Comparison of ENCODE assay signal across 8 mouse cellular contexts in the genomic region with DNA sequence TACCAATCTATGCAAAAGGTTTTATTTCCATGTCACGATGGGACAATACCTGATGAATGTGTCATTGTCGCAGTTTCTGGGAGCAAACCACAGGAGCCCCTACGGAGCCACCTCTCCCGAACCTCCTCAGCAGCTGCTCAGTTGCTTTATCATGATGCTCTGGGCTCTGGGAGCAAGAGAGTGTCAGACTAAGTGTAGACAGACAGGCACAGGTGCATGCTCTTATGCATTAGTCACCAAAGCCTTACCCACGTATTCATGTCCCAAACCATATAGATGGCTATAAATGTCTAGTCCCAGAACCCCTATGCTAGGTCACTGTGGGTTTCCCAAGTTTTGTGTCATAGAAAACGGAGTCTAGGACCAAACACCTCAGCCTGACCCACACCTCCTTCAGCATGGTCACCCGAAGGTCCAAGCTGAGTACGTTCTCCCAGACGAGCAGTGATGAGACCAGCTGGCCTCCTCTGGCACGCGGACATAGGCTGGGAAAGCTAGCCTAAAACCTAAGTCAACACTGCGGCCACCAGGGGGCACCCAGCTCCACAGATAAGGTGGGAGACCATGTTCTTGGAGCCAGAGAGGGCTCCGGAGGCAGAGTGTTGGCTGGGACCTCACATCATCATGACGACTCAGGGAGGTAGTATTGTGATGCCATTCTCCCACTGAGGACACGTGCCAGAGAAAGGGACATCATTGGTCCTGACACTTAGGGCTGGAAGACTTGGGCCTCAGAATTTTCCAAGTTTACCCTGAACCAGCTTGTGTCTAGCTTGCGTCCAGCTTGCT. TPM values are rescaled to one million over a fixed set of nuclear protein-coding genes. Genes with fewer than 3 reads are reported as not detected.
DNase-seq lines count a peak whose midpoint lies in the region; ATAC-seq and TF ChIP-seq lines count a peak whose summit lies in the region.

No protein-coding gene starts in this region.

- H3K4me3 ChIP-seq in hindbrain, embryonic 11.5 days (ENCODE audit: low read depth, low read length), result no peak overlapping the region
- no peak overlapping the region for H3K4me3 ChIP-seq in lung, embryonic 16.5 days (ENCODE audit: low read length)
- H3K4me3 ChIP-seq in thymus, adult 2 months (ENCODE audit: control insufficient read depth, insufficient read depth, low read length), result no peak overlapping the region

- DNase-seq in MN1 (ENCODE audit: low spot score), result peak; percentile 89
- peak; percentile 85 for DNase-seq in cerebellum, adult 8-10 months
- peak; percentile 95 for DNase-seq in hindbrain, embryonic 11.5 days (ENCODE audit: low spot score)
- peak; percentile 86 for DNase-seq in layer of hippocampus, adult 9-11 months
- peak; percentile 70 for DNase-seq in ovary, adult 18-20 months (ENCODE audit: low spot score)
- DNase-seq in thymus, adult 2 months, result peak; percentile 90

- H3K27me3 ChIP-seq in hindbrain, embryonic 11.5 days (ENCODE audit: control insufficient read depth, insufficient read depth, low read length), result peaks cover 55% of the 10 kb centered on the region
- peaks cover 63% of the 10 kb centered on the region for H3K27me3 ChIP-seq in lung, embryonic 16.5 days (ENCODE audit: control insufficient read depth, insufficient read depth, low read depth, low read length)
- H3K27me3 ChIP-seq in thymus, adult 2 months (ENCODE audit: control insufficient read depth, insufficient read depth, low read length), result peaks cover 12% of the 10 kb centered on the region; the same call in 1 of the 2 replicates

- peaks cover 7% of the 10 kb centered on the region for H3K4me1 ChIP-seq in hindbrain, embryonic 11.5 days (replicated peaks; ENCODE audit: control insufficient read depth, insufficient read depth, low read length)
- peaks cover 39% of the 10 kb centered on the region for H3K4me1 ChIP-seq in lung, embryonic 16.5 days (replicated peaks; ENCODE audit: control insufficient read depth, insufficient read depth, low read length)
- H3K4me1 ChIP-seq in thymus, adult 2 months (replicated peaks; ENCODE audit: control insufficient read depth, insufficient read depth, low read length), result peaks cover 64% of the 10 kb centered on the region

- no peak overlapping the region for H3K4me2 ChIP-seq in hindbrain, embryonic 11.5 days (replicated peaks; ENCODE audit: low read depth, low read length)
- H3K4me2 ChIP-seq in lung, embryonic 16.5 days (ENCODE audit: low read depth, low read length), result no peak overlapping the region

- no peaks in the 10 kb centered on the region for H3K9me3 ChIP-seq in hindbrain, embryonic 11.5 days (ENCODE audit: control insufficient read depth, low read length)
- no peaks in the 10 kb centered on the region for H3K9me3 ChIP-seq in lung, embryonic 16.5 days (ENCODE audit: control insufficient read depth, low read length)

- peak; percentile 79 for ATAC-seq in frontal cortex, adult (ENCODE audit: low TSS enrichment)
- ATAC-seq in hindbrain, embryonic 11.5 days (ENCODE audit: low FRiP score), result peak; percentile 44; the same call in 1 of the 2 replicates
- ATAC-seq in lung, embryonic 16.5 days (ENCODE audit: low read depth), result peak; percentile 60

- H3K27ac ChIP-seq in hindbrain, embryonic 11.5 days (ENCODE audit: low read depth, low read length), result no peak overlapping the region
- H3K27ac ChIP-seq in lung, embryonic 16.5 days (ENCODE audit: low read length), result no peak overlapping the region; the same call in 1 of the 2 replicates
- no peak overlapping the region for H3K27ac ChIP-seq in thymus, adult 2 months (ENCODE audit: control insufficient read depth, insufficient read depth, low read length)

- TF ChIP-seq POLR2A in thymus, adult 2 months (IDR thresholded peaks at IDR 0.05; ENCODE audit: control insufficient read depth, extremely low read depth, insufficient read depth, low read length, poor library complexity), result no peak

- no peaks in the 10 kb centered on the region for H3K36me3 ChIP-seq in hindbrain, embryonic 11.5 days (ENCODE audit: control insufficient read depth, insufficient read depth, low read length)
- H3K36me3 ChIP-seq in lung, embryonic 16.5 days (ENCODE audit: control insufficient read depth, insufficient read depth, low read length), result no peaks in the 10 kb centered on the region
- H3K36me3 ChIP-seq in thymus, adult 2 months (ENCODE audit: control insufficient read depth, insufficient read depth, low read length), result no peaks in the 10 kb centered on the region

- 26% methylated on average over 16 of the region's 16 CpGs for WGBS in hindbrain, embryonic 11.5 days
- WGBS in lung, embryonic 16.5 days, result 22% methylated on average over 16 of the region's 16 CpGs
- WGBS in thymus, adult 2 months, result 33% methylated on average over 16 of the region's 16 CpGs

- TF ChIP-seq CTCF in thymus, adult 2 months (IDR thresholded peaks at IDR 0.05; ENCODE audit: borderline replicate concordance, control insufficient read depth, extremely low read depth, insufficient read depth, low read length, poor library complexity), result peak; percentile 95

- no peak overlapping the region for H3K9ac ChIP-seq in hindbrain, embryonic 11.5 days (ENCODE audit: low read depth, low read length)
- 0 out of 2 replicates have a peak overlapping the region, but pooled peaks have one; percentile 68 for H3K9ac ChIP-seq in lung, embryonic 16.5 days (ENCODE audit: low read length)

RNA-seq across cellular contexts. Expression of a gene that starts 7.4 kb away (rescaled TPM):
- polyA plus RNA-seq in hindbrain, embryonic 11.5 days (2014; fragmentation: Nextera tagmentation; extraction: Ambion mirVana), result not detected in 2 replicates
- polyA plus RNA-seq in lung, embryonic 16.5 days (2015; fragmentation: Nextera tagmentation; extraction: Ambion mirVana), result 0.15 and 0.73 TPM in 2 replicates
- 256 and 265 TPM in 2 replicates for polyA plus RNA-seq in thymus, adult 2 months (2012; rRNA removed)

RNA-seq across cellular contexts. Expression of a gene that starts 46.2 kb away (rescaled TPM):
- polyA plus RNA-seq in hindbrain, embryonic 11.5 days (2014; fragmentation: Nextera tagmentation; extraction: Ambion mirVana), result 146 and 151 TPM in 2 replicates
- 105 and 108 TPM in 2 replicates for polyA plus RNA-seq in lung, embryonic 16.5 days (2015; fragmentation: Nextera tagmentation; extraction: Ambion mirVana)
- 124 and 126 TPM in 2 replicates for polyA plus RNA-seq in thymus, adult 2 months (2012; rRNA removed)

RNA-seq across cellular contexts. Expression of a gene that starts 54.2 kb away (rescaled TPM):
- polyA plus RNA-seq in hindbrain, embryonic 11.5 days (2014; fragmentation: Nextera tagmentation; extraction: Ambion mirVana), result 4.2 and 4.7 TPM in 2 replicates
- polyA plus RNA-seq in lung, embryonic 16.5 days (2015; fragmentation: Nextera tagmentation; extraction: Ambion mirVana), result 5.6 and 6.5 TPM in 2 replicates
- polyA plus RNA-seq in thymus, adult 2 months (2012; rRNA removed), result 58.7 and 61.5 TPM in 2 replicates

Comparison
In these comparisons a context has a peak if more than half of its experiments do, and no peak if none do; other contexts are left out.
1. RNA of a gene that starts 7.4 kb away (polyA plus RNA-seq): 256 to 265 TPM in thymus, adult 2 months; 0.15 to 0.73 TPM in lung, embryonic 16.5 days and not detected in hindbrain, embryonic 11.5 days; every median in the first group is over 100 times any median in the second.
2. Peak in every context shown above with its lines, with median percentiles within 50 percentile points of each other: DNase-seq and ATAC-seq.